ENCODE assay signal across 9 mouse cellular contexts in genomic region chr6:129423040-129423733, GRCm38 (mm10). TPM values are rescaled to one million over a fixed set of nuclear protein-coding genes. Genes with fewer than 3 reads are reported as not detected.
DNase-seq lines count a peak whose midpoint lies in the region; ATAC-seq lines count a peak whose summit lies in the region.
"Had no signal": no experiment of that assay in that cellular context is flagged by ENCODE, and none has a peak within 500 bp of the region (broad histone marks: within the 10 kb centered on the region; RNA-seq: fewer than 3 reads in every experiment).

No protein-coding gene starts in this region.

- 61% methylated on average over 4 of the region's 4 CpGs for WGBS in kidney, embryonic 14.5 days

- H3K9ac ChIP-seq in kidney, embryonic 14.5 days (ENCODE audit: low read depth, low read length) = no peak overlapping the region

- peak; percentile 32 for DNase-seq in gastrocnemius, adult 18-20 months (ENCODE audit: low spot score)
- no peak for DNase-seq in gastrocnemius, adult 8-10 months (ENCODE audit: low spot score in 2 of 2)
- DNase-seq in NIH3T3 (ENCODE audit: low read depth) = peak; percentile 21
- peak; percentile 28 for DNase-seq in gastrocnemius, postnatal 25 days
- DNase-seq in urinary bladder, postnatal 4 days (ENCODE audit: low spot score in 2 of 2) = no peak

- no peak overlapping the region for H3K4me2 ChIP-seq in kidney, embryonic 14.5 days (replicated peaks; ENCODE audit: low read depth, low read length)

- no peaks in the 10 kb centered on the region for H3K36me3 ChIP-seq in kidney, embryonic 14.5 days (ENCODE audit: control insufficient read depth, insufficient read depth, low read length)

- peak overlapping the region; percentile 17; the same call in 1 of the 2 replicates for H3K27ac ChIP-seq in kidney, embryonic 14.5 days (ENCODE audit: low read depth, low read length)

- H3K4me1 ChIP-seq in kidney, embryonic 14.5 days (ENCODE audit: control insufficient read depth, insufficient read depth, low read length) = no peaks in the 10 kb centered on the region

- H3K27me3 ChIP-seq in kidney, embryonic 14.5 days (ENCODE audit: control insufficient read depth, insufficient read depth, low read length) = no peaks in the 10 kb centered on the region

- peak; percentile 68 for ATAC-seq in kidney, embryonic 14.5 days (ENCODE audit: low FRiP score, low TSS enrichment)
- no peak for ATAC-seq in megakaryocyte, adult 5-6 weeks (ENCODE audit: poor library complexity, severe bottlenecking)
- ATAC-seq in megakaryocyte-erythroid progenitor cell, adult 5-6 weeks (replicated peaks; ENCODE audit: low FRiP score, low TSS enrichment, poor library complexity, severe bottlenecking) = no peak

- H3K4me3 ChIP-seq in kidney, embryonic 14.5 days (ENCODE audit: low read length) = no peak overlapping the region
- H3K4me3 ChIP-seq: myocyte had no signal

- H3K9me3 ChIP-seq in kidney, embryonic 14.5 days (ENCODE audit: control insufficient read depth, low read length) = no peaks in the 10 kb centered on the region

RNA-seq across cellular contexts. Expression of gene Clec9a, which starts 14.5 kb away (rescaled TPM):
- total RNA-seq in gastrocnemius, adult 18-20 months (2021) = not detected
- total RNA-seq in gastrocnemius, adult 8-10 months (2022) = not detected
- not detected for total RNA-seq in gastrocnemius, postnatal 25 days (2021)
- 0.41 and 0.45 TPM in 2 replicates for polyA plus RNA-seq in kidney, embryonic 14.5 days (2014; fragmentation: Nextera tagmentation; extraction: Ambion mirVana)
- total RNA-seq in megakaryocyte, adult 5-6 weeks (2015) = 27.6 and 31.4 TPM in 2 replicates
- 13.4 and 14.3 TPM in 2 replicates for total RNA-seq in megakaryocyte, adult 5-6 weeks (2017)
- not detected in 2 replicates for total RNA-seq in megakaryocyte-erythroid progenitor cell, adult 5-6 weeks (2014; fragmentation: Nextera tagmentation)
- 0.47 and 0.53 TPM in 2 replicates for total RNA-seq in megakaryocyte-erythroid progenitor cell, adult 5-6 weeks (2017)
- polyA plus RNA-seq: myocyte had no signal

RNA-seq across cellular contexts. Expression of gene Clec1b, which starts 26.1 kb away (rescaled TPM):
- total RNA-seq in gastrocnemius, adult 18-20 months (2021) = not detected
- not detected for total RNA-seq in gastrocnemius, adult 8-10 months (2022)
- total RNA-seq in gastrocnemius, postnatal 25 days (2021) = not detected
- polyA plus RNA-seq in kidney, embryonic 14.5 days (2014; fragmentation: Nextera tagmentation; extraction: Ambion mirVana) = 2.5 and 4.7 TPM in 2 replicates
- total RNA-seq in megakaryocyte, adult 5-6 weeks (2015) = 3.6 and 5.5 TPM in 2 replicates
- 3.8 and 4.5 TPM in 2 replicates for total RNA-seq in megakaryocyte, adult 5-6 weeks (2017)
- total RNA-seq in megakaryocyte-erythroid progenitor cell, adult 5-6 weeks (2014; fragmentation: Nextera tagmentation) = 0.47 TPM in 1 of 2 replicates, not detected in the other
- total RNA-seq in megakaryocyte-erythroid progenitor cell, adult 5-6 weeks (2017) = 2.8 TPM in 1 of 2 replicates, not detected in the other
- polyA plus RNA-seq: myocyte had no signal

RNA-seq across cellular contexts. Expression of gene Clec1a, which starts 28.6 kb away (rescaled TPM):
- total RNA-seq in gastrocnemius, adult 18-20 months (2021) = 1 to 10 TPM; 1.6 to 1.8 TPM
- 1 to 10 TPM; 1.5 to 4.4 (median 2.0) TPM for total RNA-seq in gastrocnemius, adult 8-10 months (2022)
- 1 to 10 TPM; 2.4 to 2.5 TPM for total RNA-seq in gastrocnemius, postnatal 25 days (2021)
- polyA plus RNA-seq in kidney, embryonic 14.5 days (2014; fragmentation: Nextera tagmentation; extraction: Ambion mirVana) = 5.8 and 6.2 TPM in 2 replicates
- total RNA-seq in megakaryocyte, adult 5-6 weeks (2015) = 0.07 TPM in 1 of 2 replicates, not detected in the other
- total RNA-seq in megakaryocyte, adult 5-6 weeks (2017) = 0.15 TPM in 1 of 2 replicates, not detected in the other
- not detected in 2 replicates for total RNA-seq in megakaryocyte-erythroid progenitor cell, adult 5-6 weeks (2014; fragmentation: Nextera tagmentation)
- total RNA-seq in megakaryocyte-erythroid progenitor cell, adult 5-6 weeks (2017) = not detected in 2 replicates

RNA-seq across cellular contexts. Expression of gene Clec12b, which starts 37.5 kb away (rescaled TPM):
- total RNA-seq in gastrocnemius, adult 18-20 months (2021) = not detected
- not detected for total RNA-seq in gastrocnemius, adult 8-10 months (2022)
- total RNA-seq in gastrocnemius, postnatal 25 days (2021) = not detected
- not detected in 2 replicates for polyA plus RNA-seq in kidney, embryonic 14.5 days (2014; fragmentation: Nextera tagmentation; extraction: Ambion mirVana)
- total RNA-seq in megakaryocyte, adult 5-6 weeks (2015) = not detected in 2 replicates
- total RNA-seq in megakaryocyte, adult 5-6 weeks (2017) = not detected in 2 replicates
- total RNA-seq in megakaryocyte-erythroid progenitor cell, adult 5-6 weeks (2014; fragmentation: Nextera tagmentation) = not detected in 2 replicates
- total RNA-seq in megakaryocyte-erythroid progenitor cell, adult 5-6 weeks (2017) = not detected in 2 replicates
- polyA plus RNA-seq: myocyte had no signal

Comparison
In these comparisons a context has a peak if more than half of its experiments do, and no peak if none do; other contexts are left out.
1. DNase-seq: peak in gastrocnemius, adult 18-20 months (single experiment), NIH3T3 (single experiment) and gastrocnemius, postnatal 25 days (single experiment); none in gastrocnemius, adult 8-10 months (0 of 2) and urinary bladder, postnatal 4 days (0 of 2).
2. RNA of gene Clec9a, which starts 14.5 kb away (total RNA-seq): 13.4 to 31.4 TPM in megakaryocyte, adult 5-6 weeks; 0.47 to 0.53 TPM in megakaryocyte-erythroid progenitor cell, adult 5-6 weeks, not detected in gastrocnemius, postnatal 25 days, not detected in gastrocnemius, adult 18-20 months and not detected in gastrocnemius, adult 8-10 months; every median in the first group is over 4 times any median in the second.